Mouse (Mus musculus): ENCODE measurements around the gene Mpdz.

DNA sequence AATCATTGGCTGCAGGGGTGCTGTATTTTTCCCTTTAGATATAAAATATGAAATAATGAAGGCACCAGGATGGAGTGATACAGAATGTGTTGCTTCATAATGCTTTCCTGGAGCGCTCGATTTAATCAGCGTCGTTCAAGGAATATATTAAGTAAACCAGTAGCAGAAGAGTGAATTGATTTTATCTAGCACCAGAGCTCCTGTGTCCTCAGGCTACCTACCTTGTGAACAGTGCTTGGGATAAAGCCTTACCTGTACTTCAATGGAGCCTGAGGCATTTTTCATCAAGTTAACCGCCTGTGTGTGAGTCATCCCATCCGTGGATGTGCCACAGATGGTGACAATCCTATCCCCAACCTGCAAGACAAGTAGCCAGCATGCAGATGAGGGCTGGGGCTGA lies 159.5 kb downstream of the Mpdz start:
- TF ChIP-seq CTCF (IDR thresholded peaks at IDR 0.05; ENCODE audit: low read depth) = no peak
- no peak for TF ChIP-seq EP300 (IDR thresholded peaks at IDR 0.05; ENCODE audit: low read depth)

Measured in heart, postnatal 0 days (tissue).